Mouse (Mus musculus): ENCODE measurements around the gene Tshz2. TPM values are rescaled to one million over a fixed set of nuclear protein-coding genes. Genes with fewer than 3 reads are reported as not detected.

Tshz2 gene
- polyA plus RNA-seq, 1 experiment from 2014 or later: 43.0 TPM

GRCm38 (mm10) chr2:169722341-169722740 lies 89.5 kb downstream of the Tshz2 start:
- peaks cover 39% of the 10 kb centered on the region for H3K4me1 ChIP-seq (replicated peaks)
- 71% methylated on average over 6 of the region's 6 CpGs for WGBS

GRCm38 (mm10) chr2:169723645-169724462 lies 91.0 kb downstream of the Tshz2 start:
- H3K27me3 ChIP-seq: no peaks in the 10 kb centered on the region
- 55% methylated on average over 24 of the region's 24 CpGs for WGBS
- H3K9ac ChIP-seq: no peak overlapping the region
- H3K27ac ChIP-seq: peak overlapping the region; percentile 77
- no peaks in the 10 kb centered on the region for H3K9me3 ChIP-seq
- no peaks in the 10 kb centered on the region for H3K36me3 ChIP-seq
- H3K4me1 ChIP-seq (replicated peaks): peaks cover 42% of the 10 kb centered on the region
- no peak overlapping the region for H3K4me3 ChIP-seq
- no peak overlapping the region for H3K4me2 ChIP-seq
- no peak for ATAC-seq (ENCODE audit: low FRiP score)

More at GRCm38 (mm10) chr2:169722341-169722740, 89.5 kb downstream of the Tshz2 start:
- ATAC-seq (ENCODE audit: low FRiP score): no peak
- Histone ChIP-seq H3K4me2 (no peak overlapping the region), H3K36me3 (no peaks in the 10 kb centered on the region), H3K27ac (peak overlapping the region; percentile 72), H3K4me3 (no peak overlapping the region), H3K9ac (no peak overlapping the region), H3K27me3 (no peaks in the 10 kb centered on the region), H3K9me3 (no peaks in the 10 kb centered on the region)

DNA sequence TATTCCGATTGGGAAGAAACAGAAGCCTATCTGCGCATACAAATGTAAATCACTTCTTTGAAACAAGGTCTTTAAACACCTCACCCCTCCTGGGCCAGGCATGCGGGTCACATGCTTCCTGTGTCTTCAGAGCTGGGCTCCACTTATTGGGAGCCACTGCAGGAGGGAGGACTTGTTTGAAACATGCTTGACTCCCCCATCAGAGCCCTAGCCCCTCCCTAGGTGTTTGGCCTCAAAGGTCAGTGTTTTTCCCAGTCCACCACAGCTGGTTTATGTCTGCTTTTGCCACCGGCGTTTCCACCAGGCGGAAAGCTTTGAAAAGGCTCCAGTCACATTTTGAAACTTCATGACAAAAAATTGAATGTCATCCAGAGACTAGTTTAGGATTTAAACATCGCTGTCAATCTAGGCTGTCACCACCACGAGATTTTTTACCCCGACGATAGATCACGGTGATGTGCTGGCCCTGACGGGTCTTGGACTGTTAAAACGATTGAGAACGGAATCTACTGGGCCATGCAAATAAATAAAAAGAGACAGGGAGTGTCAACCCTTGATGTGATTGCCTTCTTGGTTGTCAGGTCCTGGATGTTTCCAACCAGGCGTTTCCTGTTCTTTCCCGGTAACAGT lies 96.0 kb downstream of the Tshz2 start:
- no peak for ATAC-seq (ENCODE audit: low FRiP score)
- H3K9me3 ChIP-seq: no peaks in the 10 kb centered on the region
- peaks cover 29% of the 10 kb centered on the region for H3K4me1 ChIP-seq (replicated peaks)
- H3K9ac ChIP-seq: no peak overlapping the region
- WGBS: 66% methylated on average over 16 of the region's 16 CpGs
- H3K4me2 ChIP-seq: no peak overlapping the region
- no peaks in the 10 kb centered on the region for H3K27me3 ChIP-seq
- no peak overlapping the region for H3K27ac ChIP-seq
- H3K4me3 ChIP-seq: no peak overlapping the region
- no peaks in the 10 kb centered on the region for H3K36me3 ChIP-seq

DNA sequence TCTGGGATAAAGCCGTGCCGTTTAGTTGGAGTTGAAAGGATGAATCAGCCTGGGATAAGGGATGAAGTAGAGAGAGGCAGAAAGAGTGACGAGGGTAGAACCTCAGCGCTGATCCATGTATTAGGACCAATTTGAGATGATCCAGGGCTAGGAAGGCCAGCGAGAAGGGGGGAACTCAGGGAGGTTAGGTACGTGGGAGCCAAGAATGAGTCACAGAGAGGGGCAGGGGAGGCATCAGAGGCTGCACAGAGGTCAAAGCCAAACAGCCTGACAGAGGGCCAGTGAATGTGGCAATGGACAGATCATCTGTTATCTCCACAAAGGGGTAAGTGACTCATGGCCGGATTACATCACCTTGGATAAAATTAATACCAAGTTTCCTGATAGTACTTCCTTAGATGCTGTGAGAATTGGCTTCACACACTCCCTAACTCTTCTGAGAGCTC lies 97.8 kb downstream of the Tshz2 start:
- WGBS: 77% methylated on average over 7 of the region's 7 CpGs

DNA sequence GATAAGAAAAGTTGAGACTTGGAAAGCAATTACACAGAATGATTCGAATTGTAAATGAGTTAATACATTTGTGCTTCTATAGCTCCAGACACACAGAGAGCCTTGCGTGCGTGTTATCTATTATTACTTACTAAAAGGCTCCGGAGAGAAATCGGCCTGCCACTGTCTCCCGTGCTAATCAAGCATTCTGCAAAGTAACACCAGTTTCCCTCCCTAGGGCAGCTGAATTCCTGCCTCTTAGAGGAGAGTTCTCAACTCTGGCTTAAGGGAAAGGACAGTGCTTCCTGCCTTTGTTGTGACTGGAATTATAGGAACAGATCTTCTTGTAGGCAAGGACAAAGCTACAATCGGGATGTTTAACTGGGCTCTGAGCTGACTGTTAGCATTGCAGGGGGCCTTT lies 101.2 kb downstream of the Tshz2 start:
- no peak for ATAC-seq (ENCODE audit: low FRiP score)

More for the DNA sequence above, 97.8 kb downstream of the Tshz2 start:
- ATAC-seq (ENCODE audit: low FRiP score): no peak
- H3K27me3 ChIP-seq: no peaks in the 10 kb centered on the region
- H3K27ac ChIP-seq: no peak overlapping the region
- no peaks in the 10 kb centered on the region for H3K36me3 ChIP-seq
- H3K4me1 ChIP-seq (replicated peaks): peaks cover 35% of the 10 kb centered on the region
- no peak overlapping the region for H3K9ac ChIP-seq
- no peak overlapping the region for H3K4me2 ChIP-seq
- no peaks in the 10 kb centered on the region for H3K9me3 ChIP-seq
- no peak overlapping the region for H3K4me3 ChIP-seq

GRCm38 (mm10) chr2:169735475-169736406 lies 102.9 kb downstream of the Tshz2 start:
- no peaks in the 10 kb centered on the region for H3K36me3 ChIP-seq
- no peak overlapping the region for H3K9ac ChIP-seq
- H3K27ac ChIP-seq: peak overlapping the region; percentile 52
- H3K9me3 ChIP-seq: no peaks in the 10 kb centered on the region
- WGBS: 82% methylated on average over 26 of the region's 26 CpGs
- no peak for ATAC-seq (ENCODE audit: low FRiP score)
- no peaks in the 10 kb centered on the region for H3K27me3 ChIP-seq
- peak overlapping the region; percentile 8; the same call in 1 of the 2 replicates for H3K4me2 ChIP-seq
- no peak overlapping the region for H3K4me3 ChIP-seq
- H3K4me1 ChIP-seq (replicated peaks): peaks cover 37% of the 10 kb centered on the region

More for the DNA sequence above, 101.2 kb downstream of the Tshz2 start:
- Histone ChIP-seq H3K4me3 (no peak overlapping the region), H3K27ac (peak overlapping the region; percentile 67), H3K36me3 (no peaks in the 10 kb centered on the region), H3K27me3 (no peaks in the 10 kb centered on the region), H3K4me1 (replicated peaks) (peaks cover 42% of the 10 kb centered on the region), H3K4me2 (peak overlapping the region; percentile 13; the same call in 1 of the 2 replicates), H3K9ac (no peak overlapping the region; the same call in 1 of the 2 replicates), H3K9me3 (no peaks in the 10 kb centered on the region)
- 38% methylated on average over 7 of the region's 7 CpGs for WGBS

DNA sequence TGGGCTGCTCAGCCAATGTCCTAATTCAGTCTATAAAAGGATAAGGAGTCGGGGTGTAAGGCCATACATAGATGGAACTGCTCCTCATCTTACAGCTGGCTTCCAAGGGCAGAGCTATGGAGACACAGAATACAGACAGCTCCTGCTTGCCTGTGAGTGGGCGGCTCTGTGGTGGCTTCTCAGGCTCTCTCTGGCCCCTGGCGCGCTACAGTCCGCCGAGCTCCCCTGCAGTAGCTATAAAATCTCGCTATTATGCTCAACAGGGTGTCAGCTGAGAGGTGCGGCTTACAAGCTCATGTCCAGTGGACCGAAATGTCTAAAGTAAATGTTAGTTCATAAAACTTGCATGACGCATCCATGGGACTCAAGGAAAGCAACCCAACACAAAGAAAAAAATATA lies 108.2 kb downstream of the Tshz2 start:
- H3K4me2 ChIP-seq: no peak overlapping the region
- ATAC-seq (ENCODE audit: low FRiP score): no peak

DNA sequence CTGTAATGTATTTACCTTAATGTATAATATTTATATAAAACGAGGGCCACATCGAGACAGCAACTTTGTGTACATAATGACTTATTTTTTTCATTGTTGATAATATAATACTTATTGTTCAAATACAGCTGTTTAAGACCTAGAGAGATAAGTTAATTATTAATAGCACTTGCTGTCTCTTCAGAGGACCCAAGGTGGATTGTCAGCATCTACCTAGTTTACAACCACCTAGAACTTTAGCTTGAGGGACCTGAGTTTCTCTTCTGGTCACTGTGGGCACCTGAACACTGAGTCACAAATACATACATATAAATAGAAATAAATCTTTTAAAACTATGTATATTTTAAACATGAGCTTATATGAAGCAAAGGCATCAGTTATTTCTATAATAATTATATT lies 110.0 kb downstream of the Tshz2 start:
- Histone ChIP-seq H3K4me1 (replicated peaks) (peaks cover 14% of the 10 kb centered on the region), H3K27me3 (no peaks in the 10 kb centered on the region), H3K27ac (no peak overlapping the region), H3K4me2 (no peak overlapping the region), H3K9ac (no peak overlapping the region), H3K36me3 (no peaks in the 10 kb centered on the region; the same call in 1 of the 2 replicates), H3K4me3 (no peak overlapping the region), H3K9me3 (no peaks in the 10 kb centered on the region)
- ATAC-seq (ENCODE audit: low FRiP score): no peak
- 93% methylated on average over 2 of the region's 2 CpGs for WGBS

More for the DNA sequence above, 108.2 kb downstream of the Tshz2 start:
- H3K4me1 ChIP-seq (replicated peaks): peaks cover 23% of the 10 kb centered on the region
- no peak overlapping the region for H3K27ac ChIP-seq
- no peaks in the 10 kb centered on the region for H3K36me3 ChIP-seq
- H3K9ac ChIP-seq: no peak overlapping the region
- H3K4me3 ChIP-seq: no peak overlapping the region
- H3K27me3 ChIP-seq: no peaks in the 10 kb centered on the region
- H3K9me3 ChIP-seq: no peaks in the 10 kb centered on the region
- 84% methylated on average over 10 of the region's 10 CpGs for WGBS

- no peak for ATAC-seq (ENCODE audit: low FRiP score)
- peaks cover 14% of the 10 kb centered on the region for H3K4me1 ChIP-seq (replicated peaks)
- WGBS: 62% methylated on average over 6 of the region's 6 CpGs
Observed at GRCm38 (mm10) chr2:169743294-169743693, 110.5 kb downstream of the Tshz2 start.

DNA sequence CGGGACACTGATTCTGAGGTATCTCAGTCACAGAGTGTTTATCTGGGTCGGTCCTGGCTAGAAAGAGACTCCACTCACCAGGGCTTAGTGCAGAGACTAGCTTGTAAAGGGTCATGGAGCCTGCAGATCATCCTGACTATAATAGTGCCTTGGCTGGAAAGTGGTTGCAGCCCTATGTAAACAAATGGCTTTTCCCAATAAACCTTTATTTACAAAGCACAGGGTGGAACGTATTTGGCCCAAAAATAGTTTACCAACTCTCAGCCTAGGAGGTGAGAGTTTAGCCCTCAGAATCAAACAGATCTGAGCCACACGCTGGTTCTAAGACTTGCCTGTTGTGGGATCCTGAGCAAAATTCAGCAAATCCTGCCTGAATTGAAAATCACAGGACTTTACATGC lies 111.1 kb downstream of the Tshz2 start:
- no peak overlapping the region for H3K9ac ChIP-seq
- H3K9me3 ChIP-seq: no peaks in the 10 kb centered on the region
- H3K27me3 ChIP-seq: no peaks in the 10 kb centered on the region
- WGBS: 86% methylated on average over 4 of the region's 4 CpGs
- H3K4me2 ChIP-seq: no peak overlapping the region
- no peak for ATAC-seq (ENCODE audit: low FRiP score)
- H3K27ac ChIP-seq: no peak overlapping the region
- H3K4me3 ChIP-seq: no peak overlapping the region
- no peaks in the 10 kb centered on the region; the same call in 1 of the 2 replicates for H3K36me3 ChIP-seq
- peaks cover 14% of the 10 kb centered on the region for H3K4me1 ChIP-seq (replicated peaks)

More at GRCm38 (mm10) chr2:169743294-169743693, 110.5 kb downstream of the Tshz2 start:
- Histone ChIP-seq H3K27me3 (no peaks in the 10 kb centered on the region), H3K4me3 (no peak overlapping the region), H3K9ac (no peak overlapping the region), H3K36me3 (no peaks in the 10 kb centered on the region; the same call in 1 of the 2 replicates), H3K27ac (no peak overlapping the region), H3K4me2 (no peak overlapping the region), H3K9me3 (no peaks in the 10 kb centered on the region)

- no peak for ATAC-seq (ENCODE audit: low FRiP score)
- H3K27ac ChIP-seq: no peak overlapping the region
- no peaks in the 10 kb centered on the region for H3K9me3 ChIP-seq
- H3K9ac ChIP-seq: no peak overlapping the region
- no peaks in the 10 kb centered on the region for H3K27me3 ChIP-seq
- no peak overlapping the region for H3K4me3 ChIP-seq
- peaks cover 27% of the 10 kb centered on the region for H3K4me1 ChIP-seq (replicated peaks)
- WGBS: 85% methylated on average over 7 of the region's 7 CpGs
- H3K4me2 ChIP-seq: no peak overlapping the region
- no peaks in the 10 kb centered on the region; the same call in 1 of the 2 replicates for H3K36me3 ChIP-seq
Observed at GRCm38 (mm10) chr2:169747114-169747642, 114.4 kb downstream of the Tshz2 start.

Measured in hindbrain, embryonic 13.5 days (tissue).